Mouse (Mus musculus): ENCODE results near the gene Gm43738.

DNA sequence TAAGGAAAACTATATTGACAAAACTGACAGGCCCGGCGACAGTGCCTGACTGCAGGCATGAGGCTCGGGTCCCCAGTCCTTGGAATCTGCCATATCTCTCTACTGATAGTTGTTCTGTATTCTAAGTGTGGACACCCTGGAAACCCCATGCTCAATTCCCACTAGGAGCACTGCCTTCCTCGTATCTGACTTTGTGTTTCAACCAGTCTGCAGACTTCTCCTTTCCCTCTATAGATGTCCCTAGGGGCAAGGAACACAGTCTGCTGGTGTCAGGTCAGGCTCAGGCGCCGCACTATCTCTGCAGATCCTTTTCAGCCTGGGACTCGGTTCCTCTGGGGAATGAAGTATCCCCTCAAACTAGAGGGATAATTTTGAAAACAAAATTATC lies 32.2 kb upstream of the Gm43738 start:
- TF ChIP-seq CTCF (IDR thresholded peaks at IDR 0.05; ENCODE audit: low read depth): no peak
- no peak for TF ChIP-seq EP300 (IDR thresholded peaks at IDR 0.05; ENCODE audit: low read depth)

Data from heart, postnatal 0 days (tissue).